Mouse (Mus musculus): ENCODE results near the gene Dab2ip.

GRCm38 (mm10) chr2:35646553-35646952, 88.5 kb downstream of the Dab2ip start:
- TF ChIP-seq CTCF (IDR thresholded peaks at IDR 0.05; ENCODE audit: low read depth) (no peak), EP300 (IDR thresholded peaks at IDR 0.05; ENCODE audit: low read depth) (no peak)
